Mouse (Mus musculus) thymus, adult 2 months (tissue): ENCODE results near the gene Pla2g2f.

ENCODE experiments used
- CTCF ChIP-seq: fragments of 200-500 bp; IDR thresholded peaks from 2 replicates; pipeline ENCODE4 v1.5.1; 2012; ENCODE audit warnings: mild to moderate bottlenecking, control low read depth, low read length, moderate library complexity, borderline replicate concordance; ENCODE audit not compliant: control insufficient read depth, poor library complexity, insufficient read depth; ENCODE audit errors: extremely low read depth
- POLR2A ChIP-seq: fragments of 200-500 bp; IDR thresholded peaks from 2 replicates; pipeline ENCODE4 v1.6.1; 2012; ENCODE audit warnings: mild to moderate bottlenecking, low read length, control low read depth, moderate library complexity; ENCODE audit not compliant: control insufficient read depth, poor library complexity, insufficient read depth; ENCODE audit errors: extremely low read depth

GRCm38 (mm10) chr4:138748369-138749072 lies 8.9 kb downstream of the Pla2g2f start:
- TF ChIP-seq CTCF (no peak), POLR2A (no peak)
